Mouse (Mus musculus): ENCODE results near the gene Cd3eap. TPM values are rescaled to one million over a fixed set of nuclear protein-coding genes. Genes with fewer than 3 reads are reported as not detected.

The Cd3eap gene
- polyA plus RNA-seq, 1 experiment from 2014 or later = 28.4 TPM

GRCm38 (mm10) chr7:19306819-19307738 lies 52.2 kb downstream of the Cd3eap start:
- peaks cover 39% of the 10 kb centered on the region for H3K4me1 ChIP-seq (replicated peaks)
- peak overlapping the region; percentile 57; the same call in 1 of the 2 replicates for H3K9ac ChIP-seq (replicated peaks)
- H3K27ac ChIP-seq = no peak overlapping the region
- H3K4me2 ChIP-seq = peak overlapping the region; percentile 98
- H3K27me3 ChIP-seq = peaks cover 73% of the 10 kb centered on the region
- ATAC-seq (ENCODE audit: insufficient number of reproducible peaks, insufficient read depth, low FRiP score, low TSS enrichment, low read depth) = no peak
- no peaks in the 10 kb centered on the region for H3K36me3 ChIP-seq
- H3K9me3 ChIP-seq = no peaks in the 10 kb centered on the region
- 69% methylated on average over 24 of the region's 25 CpGs for WGBS
- H3K4me3 ChIP-seq (replicated peaks) = 0 out of 2 replicates have a peak overlapping the region, but pooled peaks have one; percentile 66

MicroRNAs encoded within 50 kb of the gene (microRNA counts, 519-probe panel; counts per million panel counts)
- microRNA mmu-miR-343 = not detected

Small RNA genes within 50 kb of the gene (microRNA-seq; reads per million reads assigned to microRNA genes)
- not detected for gene Mir343

Other genes with a start within 250 kb of the Cd3eap start
- gene Gm4969, start 241.1 kb downstream of the Cd3eap start, polyA plus RNA-seq (2016; fragmentation: Nextera tagmentation; extraction: Ambion mirVana) = 3.3 and 3.5 TPM in 2 replicates
- 19.3 and 19.6 TPM in 2 replicates for gene Fbxo46, start 239.6 kb downstream of the Cd3eap start, polyA plus RNA-seq (2016; fragmentation: Nextera tagmentation; extraction: Ambion mirVana)
- gene Qpctl, start 210.2 kb downstream of the Cd3eap start, polyA plus RNA-seq (2016; fragmentation: Nextera tagmentation; extraction: Ambion mirVana) = 15.9 and 17.2 TPM in 2 replicates
- gene Snrpd2, start 209.8 kb downstream of the Cd3eap start, polyA plus RNA-seq (2016; fragmentation: Nextera tagmentation; extraction: Ambion mirVana) = 161 and 170 TPM in 2 replicates
- 0.18 and 0.36 TPM in 2 replicates for gene Gipr, start 193.4 kb downstream of the Cd3eap start, polyA plus RNA-seq (2016; fragmentation: Nextera tagmentation; extraction: Ambion mirVana)
- gene Eml2, start 183.1 kb downstream of the Cd3eap start, polyA plus RNA-seq (2016; fragmentation: Nextera tagmentation; extraction: Ambion mirVana) = 3.9 and 5.9 TPM in 2 replicates
- 4.4 and 5.7 TPM in 2 replicates for gene Gpr4, start 146.9 kb downstream of the Cd3eap start, polyA plus RNA-seq (2016; fragmentation: Nextera tagmentation; extraction: Ambion mirVana)
- gene Opa3, start 131.1 kb downstream of the Cd3eap start, polyA plus RNA-seq (2016; fragmentation: Nextera tagmentation; extraction: Ambion mirVana) = 38.7 and 39.5 TPM in 2 replicates
- 66.4 and 68.8 TPM in 2 replicates for gene Vasp, start 87.7 kb downstream of the Cd3eap start, polyA plus RNA-seq (2016; fragmentation: Nextera tagmentation; extraction: Ambion mirVana)
- not detected in 2 replicates for gene Ppm1n, start 79.4 kb downstream of the Cd3eap start, polyA plus RNA-seq (2016; fragmentation: Nextera tagmentation; extraction: Ambion mirVana)
- 12.4 and 12.8 TPM in 2 replicates for gene Rtn2, start 76.9 kb downstream of the Cd3eap start, polyA plus RNA-seq (2016; fragmentation: Nextera tagmentation; extraction: Ambion mirVana)
- gene Fosb, start 49.4 kb downstream of the Cd3eap start, polyA plus RNA-seq (2016; fragmentation: Nextera tagmentation; extraction: Ambion mirVana) = 0.18 and 0.20 TPM in 2 replicates
- gene Ercc1, start 14.7 kb downstream of the Cd3eap start, polyA plus RNA-seq (2016; fragmentation: Nextera tagmentation; extraction: Ambion mirVana) = 92.3 and 105 TPM in 2 replicates
- 7.1 and 9.3 TPM in 2 replicates for gene Ppp1r13l, start 266 bp upstream of the Cd3eap start, polyA plus RNA-seq (2016; fragmentation: Nextera tagmentation; extraction: Ambion mirVana)
- gene Ercc2, start 22.5 kb upstream of the Cd3eap start, polyA plus RNA-seq (2016; fragmentation: Nextera tagmentation; extraction: Ambion mirVana) = 22.9 and 23.8 TPM in 2 replicates
- 6.7 and 7.8 TPM in 2 replicates for gene Klc3, start 44.6 kb upstream of the Cd3eap start, polyA plus RNA-seq (2016; fragmentation: Nextera tagmentation; extraction: Ambion mirVana)
- 0.25 and 0.42 TPM in 2 replicates for gene Ckm, start 45.3 kb upstream of the Cd3eap start, polyA plus RNA-seq (2016; fragmentation: Nextera tagmentation; extraction: Ambion mirVana)
- 13.5 and 13.6 TPM in 2 replicates for gene Mark4, start 99.3 kb upstream of the Cd3eap start, polyA plus RNA-seq (2016; fragmentation: Nextera tagmentation; extraction: Ambion mirVana)
- 1.5 and 1.8 TPM in 2 replicates for gene Exoc3l2, start 103.8 kb upstream of the Cd3eap start, polyA plus RNA-seq (2016; fragmentation: Nextera tagmentation; extraction: Ambion mirVana)
- 3.6 and 4.1 TPM in 2 replicates for gene Bloc1s3, start 148.9 kb upstream of the Cd3eap start, polyA plus RNA-seq (2016; fragmentation: Nextera tagmentation; extraction: Ambion mirVana)
- gene Trappc6a, start 148.9 kb upstream of the Cd3eap start, polyA plus RNA-seq (2016; fragmentation: Nextera tagmentation; extraction: Ambion mirVana) = 79.4 and 80.0 TPM in 2 replicates
- gene Nkpd1, start 158.4 kb upstream of the Cd3eap start, polyA plus RNA-seq (2016; fragmentation: Nextera tagmentation; extraction: Ambion mirVana) = 0.14 TPM in 1 of 2 replicates, not detected in the other
- 33.2 and 39.7 TPM in 2 replicates for gene Ppp1r37, start 203.6 kb upstream of the Cd3eap start, polyA plus RNA-seq (2016; fragmentation: Nextera tagmentation; extraction: Ambion mirVana)
- 0.38 and 0.61 TPM in 2 replicates for gene Zfp296, start 217.8 kb upstream of the Cd3eap start, polyA plus RNA-seq (2016; fragmentation: Nextera tagmentation; extraction: Ambion mirVana)
- 167 and 170 TPM in 2 replicates for gene Gemin7, start 218.1 kb upstream of the Cd3eap start, polyA plus RNA-seq (2016; fragmentation: Nextera tagmentation; extraction: Ambion mirVana)
- gene Clasrp, start 245.0 kb upstream of the Cd3eap start, polyA plus RNA-seq (2016; fragmentation: Nextera tagmentation; extraction: Ambion mirVana) = 77.4 and 78.4 TPM in 2 replicates

Measured in limb, embryonic 12.5 days (tissue).